Mouse (Mus musculus): Measurements from ENCODE around the gene Bcan.
A peak's percentile ranks its signal among the peaks of the same experiment; 100 is the strongest.

Gene Bcan

GRCm38 (mm10) chr3:87972203-87972664, 27.8 kb downstream of the Bcan start:
- DNase-seq (ENCODE audit: low spot score): no peak

- no peak for DNase-seq (ENCODE audit: low spot score)
Observed at GRCm38 (mm10) chr3:87971489-87972202, 28.4 kb downstream of the Bcan start.

GRCm38 (mm10) chr3:87970939-87971488, 29.0 kb downstream of the Bcan start, which contains the start of gene Nes:
TSS of gene Nes (plus strand) at chr3:87971078.
- DNase-seq (ENCODE audit: low spot score): peak; percentile 48

DNA sequence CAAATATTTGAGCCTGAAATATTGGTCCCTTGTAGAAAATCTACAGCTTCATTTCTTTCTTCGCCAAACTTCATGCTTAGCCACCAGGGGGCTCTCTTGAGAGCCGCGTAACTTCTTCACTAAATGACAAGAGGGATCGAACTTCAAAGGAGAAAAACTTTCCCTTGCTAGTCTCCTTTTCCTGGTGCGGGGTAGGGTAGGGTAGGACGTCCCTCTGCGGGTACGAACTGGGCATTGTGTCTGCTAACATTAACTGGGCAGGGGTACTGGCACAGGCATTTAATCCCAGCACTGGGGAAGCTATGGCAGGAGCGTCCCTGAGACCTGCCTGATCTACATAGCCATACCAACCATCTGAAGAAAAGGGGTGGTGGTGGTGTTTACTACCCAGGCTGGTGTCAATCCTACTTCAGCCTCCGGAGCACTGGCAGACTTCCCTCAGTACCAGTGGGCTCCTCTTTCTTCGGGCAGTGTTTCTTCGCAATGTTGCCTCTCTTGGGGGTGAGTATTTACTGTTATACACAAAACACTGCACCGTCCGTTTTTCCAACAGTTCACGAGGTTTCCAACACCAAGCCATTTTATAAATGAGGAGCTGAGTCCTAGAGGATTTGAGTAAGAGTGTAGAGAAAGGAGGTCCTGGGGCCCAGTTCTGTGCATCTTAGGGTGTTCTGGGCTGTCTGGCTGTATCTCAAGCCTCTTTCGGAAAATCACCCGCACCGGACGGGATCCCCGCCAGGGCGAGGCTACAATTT, 29.7 kb downstream of the Bcan start:
- peak; percentile 55 for DNase-seq (ENCODE audit: low spot score)

DNA sequence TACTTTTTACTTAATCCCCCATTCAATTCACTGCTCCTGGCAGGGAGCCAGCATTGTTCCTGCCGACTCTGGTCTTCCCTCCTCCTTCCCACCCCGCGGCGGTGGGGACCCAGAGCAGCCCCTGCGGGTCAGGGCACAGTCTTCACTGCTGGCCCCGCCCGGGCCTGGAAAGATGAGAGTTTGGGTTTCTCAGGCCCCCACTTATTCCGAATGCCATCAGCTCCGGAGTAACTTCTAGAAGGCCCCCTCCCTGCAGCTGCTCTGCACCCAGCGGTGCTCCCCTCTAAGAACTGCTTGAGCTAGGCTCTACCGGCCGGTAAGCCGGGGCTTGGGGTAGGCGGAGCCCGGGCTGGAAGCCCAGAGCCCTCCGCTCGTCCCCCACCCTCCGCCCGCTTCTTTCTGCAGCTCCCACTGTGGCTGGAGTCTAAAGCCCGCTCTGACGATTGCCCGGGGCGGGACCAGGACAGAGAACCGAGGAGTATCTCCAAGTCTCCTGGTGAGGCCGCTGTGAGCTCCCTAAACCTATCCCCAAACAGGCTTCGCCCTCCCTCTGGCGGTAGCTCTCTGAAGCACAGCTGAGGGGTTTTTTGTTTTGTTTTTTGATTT, 39.3 kb downstream of the Bcan start:
- DNase-seq (ENCODE audit: low spot score): peak; percentile 91

DNA sequence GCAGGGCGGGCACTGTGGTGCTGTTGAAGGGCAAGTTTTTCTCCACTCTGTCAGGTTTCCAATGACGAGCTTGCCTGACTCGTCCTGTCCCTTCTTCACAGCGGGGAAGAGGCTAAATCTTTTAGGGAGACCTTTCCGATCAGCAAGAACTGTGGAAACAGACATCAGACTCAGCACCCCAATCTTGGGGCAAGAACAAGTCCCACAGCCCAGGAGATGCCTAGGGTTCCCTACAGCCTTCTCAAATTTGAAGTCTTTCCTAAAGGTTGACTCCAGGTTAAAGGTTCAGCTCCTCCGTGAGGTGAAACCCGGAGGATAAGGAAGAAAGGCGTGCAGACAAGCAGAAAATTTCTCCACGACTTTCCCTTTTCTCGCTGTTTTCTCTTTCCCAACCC, 39.8 kb downstream of the Bcan start:
- no peak for DNase-seq (ENCODE audit: low spot score)

DNA sequence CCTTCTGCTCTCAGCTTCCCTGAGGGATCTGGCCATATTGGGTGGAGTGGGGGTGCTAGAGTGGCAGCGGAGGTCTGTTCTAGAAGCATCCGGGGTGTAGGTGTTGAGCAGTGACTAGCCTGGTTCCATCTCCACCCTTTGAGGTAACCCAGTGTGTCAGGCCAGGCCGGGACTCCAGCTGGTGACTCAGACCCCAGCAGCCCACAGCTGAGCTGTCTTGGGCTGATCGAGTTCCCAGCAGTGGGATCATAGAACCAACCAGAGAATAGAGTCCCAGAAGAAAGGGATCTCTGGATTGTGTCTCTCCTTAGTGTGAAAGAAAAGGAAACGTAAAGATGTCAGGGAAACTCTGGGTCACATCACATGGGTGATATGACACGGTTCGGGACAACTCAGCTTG, 40.7 kb downstream of the Bcan start:
- peak; percentile 22 for DNase-seq (ENCODE audit: low spot score)

DNA sequence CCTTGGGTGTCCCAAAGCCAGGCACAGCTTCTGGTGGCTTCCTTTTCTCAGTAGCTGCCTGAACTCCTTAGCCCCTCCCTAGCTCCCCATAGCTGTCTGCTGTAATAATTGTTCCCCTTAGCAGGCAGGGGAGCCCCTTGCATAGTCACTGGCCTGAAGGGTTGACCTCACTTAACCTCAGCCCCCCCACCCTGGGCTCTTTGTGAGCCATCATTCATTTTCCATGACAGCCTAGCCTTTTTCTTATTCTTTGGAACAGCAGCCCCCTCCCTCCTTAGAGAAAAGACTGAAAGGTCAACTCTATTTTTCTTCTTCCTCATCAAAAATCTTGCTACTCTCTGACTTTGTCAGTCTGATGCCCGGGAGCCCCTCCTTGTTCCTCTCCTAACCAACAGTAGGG, 41.1 kb downstream of the Bcan start:
- no peak for DNase-seq (ENCODE audit: low spot score)

GRCm38 (mm10) chr3:87958476-87958875, 41.6 kb downstream of the Bcan start:
- peak; percentile 63 for DNase-seq (ENCODE audit: low spot score)

- DNase-seq (ENCODE audit: low spot score): no peak
Observed at GRCm38 (mm10) chr3:87958056-87958455, 42.0 kb downstream of the Bcan start.

DNA sequence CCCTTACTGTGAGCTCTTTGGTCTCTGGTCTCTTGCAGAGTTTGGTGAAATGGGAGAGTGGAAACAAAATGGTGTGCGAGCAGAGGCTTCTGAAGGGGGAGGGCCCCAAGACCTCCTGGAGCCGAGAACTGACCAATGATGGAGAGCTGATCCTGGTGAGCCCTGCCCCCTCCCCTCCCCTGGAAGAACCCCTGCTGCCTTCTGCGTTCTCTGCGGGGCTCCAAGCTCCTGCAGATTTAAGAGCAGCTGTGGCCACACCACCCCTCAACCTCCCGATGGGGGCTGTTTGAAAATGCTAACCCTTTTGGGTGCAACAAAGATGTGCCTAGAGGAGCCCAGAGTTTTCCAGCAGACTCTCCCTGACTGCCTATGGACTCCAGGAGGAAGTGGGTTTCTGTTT, 47.6 kb downstream of the Bcan start:
- DNase-seq (ENCODE audit: low spot score): no peak

- DNase-seq (ENCODE audit: low spot score): no peak
Observed at GRCm38 (mm10) chr3:87951946-87952345, 48.1 kb downstream of the Bcan start.

DNA sequence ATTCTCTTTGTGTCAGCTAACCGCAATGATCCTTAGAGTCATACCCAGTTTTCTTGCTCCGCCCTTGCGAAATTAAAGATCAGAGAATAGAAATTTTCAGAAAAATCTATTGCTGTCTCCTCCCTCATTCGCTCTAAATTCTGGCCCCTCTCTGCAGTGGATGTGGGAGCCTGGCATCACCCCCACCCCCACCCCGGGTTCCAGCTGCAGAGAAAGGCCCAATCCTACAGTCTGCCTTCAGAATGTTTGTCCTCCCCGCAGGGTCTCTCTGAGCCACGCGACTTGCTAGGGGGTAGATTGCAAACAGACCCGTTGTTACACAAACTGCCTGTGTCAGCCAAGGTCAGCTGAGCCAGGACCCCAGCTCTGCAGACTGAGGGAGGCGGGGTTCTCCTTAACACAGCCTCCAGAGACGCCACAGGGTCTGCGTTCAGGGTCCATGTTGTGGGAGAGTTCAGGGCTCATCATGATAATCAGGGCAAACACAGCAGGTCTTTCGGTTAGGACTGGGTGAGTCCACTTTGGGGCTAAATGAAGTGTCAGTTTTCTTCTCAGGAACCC, 50.0 kb downstream of the Bcan start:
- no peak for DNase-seq (ENCODE audit: low spot score)

DNA sequence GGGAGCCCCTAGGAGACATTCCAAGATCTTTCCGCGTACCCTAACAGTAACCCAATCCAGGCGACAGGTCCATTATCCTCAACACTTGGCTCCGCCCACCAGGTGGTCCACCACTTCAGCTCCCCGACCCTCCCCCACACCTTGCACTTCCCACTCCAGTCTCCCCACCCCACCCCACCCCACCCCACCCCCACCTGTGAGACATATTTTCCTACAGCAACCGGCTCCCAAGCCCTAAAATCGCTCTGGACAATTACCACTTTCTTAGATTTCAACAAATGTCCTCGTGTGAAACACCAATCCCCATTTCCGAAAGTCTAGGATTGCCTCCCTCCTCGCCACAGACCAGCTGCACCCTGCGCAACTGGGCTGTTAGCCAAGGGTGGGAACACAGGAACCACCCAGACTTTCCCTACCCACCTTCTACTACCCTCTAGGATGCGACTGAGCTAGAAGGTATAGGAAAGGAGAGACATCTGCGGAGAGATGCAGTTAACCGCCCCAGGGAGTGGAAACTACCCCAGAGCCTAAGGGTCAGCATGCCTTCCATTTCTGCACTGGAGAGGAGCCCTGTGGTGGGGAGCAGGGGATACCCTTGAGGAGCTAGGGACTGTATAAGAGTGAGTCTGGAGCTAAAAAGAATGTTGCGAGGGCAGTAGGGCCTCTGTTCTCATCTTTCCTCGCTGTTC, 50.6 kb downstream of the Bcan start:
- DNase-seq (ENCODE audit: low spot score): no peak

- DNase-seq (ENCODE audit: low spot score): no peak
Observed at GRCm38 (mm10) chr3:87948378-87949265, 51.4 kb downstream of the Bcan start, which contains the start of gene Crabp2. TSS of gene Crabp2 (plus strand) at chr3:87948666.

DNA sequence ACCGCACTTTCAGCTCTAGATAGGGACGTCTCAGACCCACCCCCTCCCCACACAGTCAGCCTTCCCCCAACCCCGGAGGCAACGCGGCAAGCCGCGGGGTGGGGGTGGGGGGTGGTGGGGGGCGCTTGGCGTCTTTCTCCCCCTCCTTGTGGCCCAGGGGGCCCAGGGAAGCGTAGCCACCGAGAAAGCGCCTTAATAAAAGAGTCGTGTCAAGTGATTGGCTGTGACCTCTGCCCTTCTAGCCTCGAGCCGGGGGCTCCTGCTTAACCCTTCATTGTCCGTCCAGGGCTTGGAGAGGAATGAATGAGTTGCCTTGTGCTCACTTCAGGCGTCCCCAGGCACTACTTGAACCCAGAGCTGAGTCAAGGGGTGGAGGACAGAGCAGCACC, 52.2 kb downstream of the Bcan start:
- DNase-seq (ENCODE audit: low spot score): no peak

DNA sequence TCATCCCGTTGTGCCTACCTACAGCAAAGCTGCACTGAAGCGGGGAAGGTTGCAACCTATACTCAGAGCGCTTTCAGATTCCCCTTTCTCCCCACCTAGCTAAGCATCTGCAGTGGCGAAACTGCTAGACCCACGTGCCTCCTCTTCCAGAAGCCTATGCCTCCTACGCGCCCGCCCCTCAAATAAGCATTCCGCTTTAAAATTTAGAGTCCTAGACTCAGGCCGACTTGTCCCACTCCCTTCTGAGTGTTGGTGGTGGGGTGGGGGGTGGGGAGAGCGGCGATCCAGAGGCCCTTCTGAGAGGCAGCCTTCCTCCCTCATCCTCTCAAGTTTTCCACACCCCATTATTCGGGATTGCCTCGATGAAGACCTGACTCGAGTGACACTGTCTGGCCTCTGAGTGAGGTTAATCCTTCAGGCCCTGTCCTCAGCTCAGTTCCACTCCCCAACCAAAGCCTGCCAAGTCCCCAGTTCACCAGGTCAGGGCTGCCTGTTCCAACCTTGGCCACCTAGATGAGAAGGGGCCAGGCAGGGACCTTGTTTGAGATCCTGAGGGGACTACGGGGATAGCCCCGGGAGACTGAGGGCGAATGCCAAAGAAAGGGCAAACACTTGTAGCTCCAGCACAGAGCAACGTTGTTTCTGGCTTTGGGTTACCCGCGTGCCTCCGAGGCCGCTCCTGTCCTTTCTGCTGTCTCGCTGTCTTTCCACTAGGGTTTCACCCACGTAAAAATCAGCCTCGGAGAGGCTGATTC, 52.8 kb downstream of the Bcan start:
- DNase-seq (ENCODE audit: low spot score): no peak

GRCm38 (mm10) chr3:87946541-87946860, 53.5 kb downstream of the Bcan start:
- DNase-seq (ENCODE audit: low spot score): no peak

DNA sequence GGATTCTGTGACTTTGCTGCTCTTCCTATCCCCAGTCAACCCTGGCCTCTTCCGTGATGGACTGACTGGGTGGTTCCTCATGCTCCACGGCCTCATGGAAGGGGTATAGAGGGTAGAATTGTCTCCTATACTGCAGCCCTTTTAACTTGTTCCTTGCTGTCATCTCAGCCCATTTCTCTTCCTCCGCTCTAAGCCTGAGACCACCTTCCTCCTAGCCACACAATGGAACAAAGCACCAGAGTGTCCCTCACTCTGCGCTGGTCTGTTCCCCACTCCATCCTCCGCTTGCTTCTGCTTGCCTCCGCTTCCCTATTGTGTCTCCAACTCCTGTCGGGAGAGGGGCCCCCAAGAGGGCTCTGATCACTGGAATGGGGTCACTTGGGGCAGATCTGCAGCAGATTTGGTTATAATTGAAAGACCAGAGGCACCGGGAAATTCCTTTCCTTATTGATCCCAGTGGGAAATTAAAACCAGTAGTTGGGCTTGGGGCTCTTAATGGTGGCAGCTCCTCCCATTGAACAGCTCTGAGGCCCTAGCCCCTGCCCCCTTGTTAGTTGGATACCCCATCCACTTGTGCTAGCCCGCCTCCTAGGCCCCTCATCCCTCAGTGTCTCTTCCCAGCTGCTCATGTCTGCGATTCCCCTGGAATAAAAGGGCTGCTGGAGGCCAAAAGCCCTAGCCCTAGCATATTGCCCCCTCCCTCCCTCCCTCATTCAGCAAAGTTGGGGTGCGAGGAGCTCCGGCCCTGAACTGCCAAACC, 54.1 kb downstream of the Bcan start:
- no peak for DNase-seq (ENCODE audit: low spot score)
